Mouse (Mus musculus) gastrocnemius, postnatal 4 days (tissue): ENCODE results near the gene Hlf. TPM values are rescaled to one million over a fixed set of nuclear protein-coding genes. Genes with fewer than 3 reads are reported as not detected.
A peak's percentile ranks its signal among the peaks of the same experiment; 100 is the strongest.

Source experiments
- DNase-seq, 2 experiments: peaks; one replicate each; pipeline ENCODE4 v3.0.0; 2021 to 2022; ENCODE audit warnings: low spot score in 2 of 2, mixed read lengths in 2 of 2
- total RNA-seq, 2 experiments: library from RNA; stranded (reverse); gene quantifications; 2 replicates each; pipeline ENCODE4 v1.2.3; 2021

Gene Hlf
- total RNA-seq, 2 experiments from 2014 or later, result 4.7 to 7.2 TPM

DNA sequence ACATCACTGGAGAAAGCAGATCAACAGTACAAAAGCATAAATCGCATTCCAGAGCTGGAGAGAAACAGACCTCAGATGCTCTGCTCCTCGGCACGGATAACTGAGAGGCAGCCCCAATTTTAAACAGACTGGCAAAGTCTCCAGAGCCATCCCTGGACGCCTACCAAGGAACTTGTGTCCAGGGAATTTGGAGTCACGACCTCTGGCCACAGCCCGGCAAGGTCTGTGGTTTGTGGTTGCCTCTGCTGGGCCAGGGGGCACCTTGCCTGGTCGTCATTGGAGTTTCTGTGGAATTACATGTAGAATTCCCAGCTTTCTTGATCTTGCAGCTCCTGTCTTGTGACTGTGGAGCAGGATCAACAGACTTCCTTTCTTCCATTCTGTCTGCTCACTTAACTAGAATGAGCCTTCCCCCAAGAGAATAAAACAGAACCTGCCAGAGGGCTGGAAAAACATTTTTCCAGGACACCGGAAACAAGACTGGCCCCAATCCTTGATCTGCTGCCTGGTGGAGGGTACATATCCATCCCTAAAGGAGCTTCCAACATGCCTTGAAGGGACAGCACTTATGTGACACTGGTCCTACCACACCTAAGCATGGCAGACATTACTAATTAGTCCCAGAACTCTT is 19.1 kb downstream of the Hlf start:
- no peak for DNase-seq

DNA sequence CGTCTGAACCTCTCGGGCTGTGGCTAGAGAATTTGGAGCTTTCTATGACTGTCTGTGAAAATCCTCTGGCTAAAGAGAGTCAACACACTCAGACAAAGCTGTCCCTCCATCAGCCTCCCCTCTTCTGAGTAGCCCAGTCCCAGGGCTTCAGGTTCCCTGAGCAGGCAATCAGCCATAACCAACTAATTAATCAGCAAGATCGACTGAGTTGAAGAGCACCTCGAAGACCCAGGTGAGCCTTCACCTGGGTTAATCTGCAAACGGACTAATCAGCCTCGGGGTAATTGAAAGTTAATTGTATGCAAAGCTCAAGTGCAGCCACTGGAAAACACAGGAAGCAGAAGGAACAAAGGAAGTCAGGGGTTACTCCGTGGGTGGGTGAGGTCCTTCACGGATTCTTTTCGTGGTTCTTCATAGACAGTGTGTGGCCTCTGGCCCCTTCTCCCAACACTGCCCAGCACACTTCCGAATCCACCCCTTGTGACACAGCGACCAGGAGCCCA is 19.9 kb downstream of the Hlf start:
- DNase-seq, result no peak

DNA sequence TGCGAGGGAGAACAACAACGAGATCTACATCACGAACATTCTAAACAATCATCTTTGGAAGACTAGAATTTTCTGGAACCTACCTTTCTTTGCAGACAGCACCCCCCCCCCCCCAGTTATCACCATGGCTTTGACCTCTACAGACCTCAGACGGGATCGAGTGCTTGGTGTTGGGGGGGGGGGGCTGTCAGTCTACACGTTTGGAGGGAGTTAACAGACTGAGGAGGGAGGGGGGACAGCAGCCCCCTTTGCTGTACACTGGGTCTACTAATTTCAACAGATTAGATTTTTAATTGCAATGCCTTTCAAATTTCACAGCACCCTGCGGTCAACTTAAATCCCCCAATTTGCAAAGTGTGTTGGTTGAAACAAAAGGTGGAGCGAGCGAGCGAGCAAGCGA is 20.3 kb downstream of the Hlf start:
- DNase-seq, result no peak

DNA sequence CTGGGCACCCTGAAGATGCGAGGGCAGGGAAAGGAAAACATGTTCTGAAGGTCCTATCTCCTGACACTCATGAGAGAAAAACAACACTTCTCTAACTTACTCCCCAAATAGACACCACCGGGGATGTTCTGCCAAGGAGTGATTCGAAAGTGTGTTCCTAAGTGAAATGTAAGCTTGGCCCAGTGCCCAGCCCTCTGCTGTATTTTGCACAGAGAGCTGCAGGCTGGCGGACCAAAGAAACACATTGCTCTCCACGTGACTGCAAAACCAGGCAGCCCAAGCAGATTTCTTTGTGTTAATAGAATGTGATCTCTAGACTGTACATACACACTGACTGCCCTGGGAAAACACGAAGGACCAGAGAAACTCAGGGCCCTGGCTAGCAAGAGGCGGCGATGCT is 21.1 kb downstream of the Hlf start:
- peak; percentile 70 to 90 for DNase-seq

DNA sequence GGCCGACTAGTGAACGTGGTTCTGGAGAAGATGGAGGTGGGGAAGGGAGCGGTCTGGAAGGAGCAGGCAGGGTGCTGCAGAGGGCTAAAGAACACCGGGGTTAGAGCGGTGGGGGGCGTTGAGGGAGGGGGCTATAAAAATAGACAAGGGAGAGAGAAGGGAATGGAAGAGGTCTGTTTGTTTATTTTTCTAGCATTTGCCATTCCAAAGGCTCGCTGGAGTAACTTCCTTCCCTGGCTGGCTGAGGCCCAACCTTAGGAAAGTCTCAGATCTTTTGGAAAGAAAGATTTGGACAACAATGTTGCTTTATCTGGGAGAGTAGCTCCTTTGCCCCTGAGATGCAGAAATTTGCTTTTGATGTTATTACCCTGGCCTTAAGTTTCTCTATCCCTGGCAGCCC is 21.6 kb downstream of the Hlf start:
- DNase-seq, result no peak

DNA sequence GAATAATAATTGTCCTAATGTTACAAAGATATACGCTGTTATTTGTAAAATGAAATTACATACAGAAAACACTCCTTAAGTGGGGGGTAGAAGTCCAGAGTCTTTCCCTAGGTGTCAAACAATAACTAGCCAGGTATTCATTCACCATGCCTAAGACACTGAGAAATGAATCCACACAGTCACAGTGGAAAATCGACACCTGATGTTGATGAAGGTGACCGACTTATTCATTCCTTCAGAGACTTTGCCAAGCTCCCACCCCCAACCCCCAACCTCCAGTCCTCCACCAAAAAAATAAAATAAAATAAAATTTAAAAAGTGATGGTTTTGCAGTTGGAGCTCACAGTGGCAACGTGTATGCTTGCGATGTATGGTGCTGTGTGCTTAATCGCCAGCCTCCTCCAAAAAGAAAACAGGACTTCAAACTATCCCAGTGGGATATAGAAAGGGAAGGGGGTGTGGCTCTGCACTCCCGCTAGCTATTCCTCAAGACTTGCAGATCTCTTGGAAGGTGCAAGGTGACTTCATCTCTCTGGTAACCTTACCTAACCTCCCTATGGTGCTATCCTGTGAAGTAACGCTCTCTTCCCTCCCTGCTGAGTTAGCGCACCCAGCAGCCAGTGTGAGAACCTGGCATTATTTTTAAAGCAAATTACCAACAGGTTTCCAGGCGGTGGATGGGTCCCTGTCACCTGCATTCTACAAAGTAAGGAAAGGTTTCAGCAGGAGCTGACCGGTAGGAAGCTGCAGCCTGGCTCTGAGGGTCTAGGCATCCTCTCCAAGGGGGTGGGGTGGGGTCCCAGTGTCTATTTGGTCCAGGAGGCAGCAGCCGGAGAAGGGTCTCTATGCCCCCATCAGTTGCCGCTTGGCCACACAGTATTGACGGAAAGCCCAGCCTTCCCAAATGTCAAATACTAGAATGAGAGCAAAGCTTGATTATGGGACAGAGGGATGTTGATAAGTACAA is 22.5 kb downstream of the Hlf start:
- DNase-seq, result no peak

DNA sequence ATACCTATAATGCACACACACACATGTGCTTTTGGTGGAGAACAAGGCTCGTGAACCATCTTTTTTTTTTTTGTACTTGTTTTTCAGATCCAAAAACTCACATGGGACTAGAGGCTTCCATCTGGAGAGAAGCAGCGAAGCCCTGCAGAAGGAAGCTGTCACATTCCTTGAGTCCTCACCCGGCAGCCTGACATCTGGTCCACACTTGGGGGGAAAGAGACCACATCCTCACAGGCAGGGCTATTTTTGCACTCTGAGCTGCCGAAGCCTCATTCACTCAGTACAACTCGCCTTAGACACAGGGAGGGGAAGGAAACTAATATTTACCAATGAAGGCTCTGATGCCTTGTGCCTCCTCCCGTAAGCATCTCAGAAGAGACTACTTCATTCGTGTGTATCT is 25.8 kb downstream of the Hlf start:
- DNase-seq, result no peak

DNA sequence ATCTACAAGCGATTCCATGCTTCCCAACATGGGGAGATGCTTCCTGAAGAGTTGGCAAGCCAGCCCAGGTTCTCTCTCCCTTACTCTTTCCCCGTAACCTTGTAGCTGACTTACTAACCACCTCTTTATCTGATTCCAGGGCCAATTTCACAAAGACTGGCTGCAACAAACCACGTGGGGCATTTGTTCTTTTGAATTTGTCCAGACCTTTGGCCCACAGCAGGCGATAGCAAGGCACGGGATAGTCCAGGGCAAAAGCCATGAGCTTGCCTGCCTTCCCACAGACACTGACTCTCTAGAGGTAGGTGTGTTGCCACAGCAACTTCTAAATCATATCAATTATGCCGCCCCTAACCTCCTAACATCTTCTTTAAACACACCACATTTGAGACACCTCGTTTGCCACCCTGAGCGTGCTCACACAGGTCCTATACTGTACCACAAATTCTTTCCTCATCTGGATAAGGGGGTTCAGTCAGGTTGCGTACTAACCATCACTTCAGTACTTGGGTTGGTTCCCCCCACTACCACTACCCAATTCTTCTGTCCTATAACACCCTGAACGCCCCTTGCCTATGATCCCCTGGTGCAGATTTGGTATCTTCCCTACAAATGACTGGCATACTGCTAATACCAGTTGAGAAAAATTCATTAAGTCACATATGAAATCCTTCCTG is 26.7 kb downstream of the Hlf start:
- DNase-seq, result no peak

DNA sequence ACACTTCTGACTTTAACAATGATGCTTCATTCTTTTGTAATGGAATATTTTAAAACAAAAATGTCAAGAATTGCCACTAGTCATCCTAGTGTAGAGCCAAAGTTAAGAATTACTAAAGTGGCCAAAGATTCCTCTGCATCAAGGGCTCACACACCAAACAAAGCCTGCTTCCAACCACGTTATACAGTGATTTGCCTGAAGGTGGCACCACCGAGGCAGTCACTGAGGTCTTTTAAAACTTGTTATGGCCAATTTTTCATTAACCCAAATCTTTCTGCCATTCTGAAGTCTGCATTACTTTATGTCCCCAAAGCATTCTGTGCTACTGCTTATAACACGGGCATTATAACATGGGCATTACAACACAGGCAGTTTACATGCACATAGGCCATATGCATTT is 27.3 kb downstream of the Hlf start:
- DNase-seq, result peak in 1 of 2 experiments; percentile 55

DNA sequence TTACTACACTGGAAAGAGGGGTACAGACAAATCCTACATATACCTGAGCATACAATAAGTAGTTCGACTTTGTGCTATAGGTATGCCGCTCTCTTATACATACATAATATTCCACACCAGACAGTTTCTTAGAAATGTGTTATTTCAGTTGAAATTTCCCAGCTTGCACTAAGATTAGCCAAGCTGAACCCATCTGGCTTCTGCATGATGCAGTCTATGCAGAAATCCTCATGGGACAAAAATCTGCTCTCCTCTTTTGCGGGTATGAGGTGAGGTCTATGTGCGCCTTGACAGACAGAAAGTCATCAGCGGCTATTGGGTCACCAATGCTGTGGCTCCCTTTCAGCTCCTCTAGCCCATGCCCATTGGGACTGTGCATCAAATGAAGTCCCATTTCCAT is 30.2 kb downstream of the Hlf start:
- DNase-seq, result no peak

DNA sequence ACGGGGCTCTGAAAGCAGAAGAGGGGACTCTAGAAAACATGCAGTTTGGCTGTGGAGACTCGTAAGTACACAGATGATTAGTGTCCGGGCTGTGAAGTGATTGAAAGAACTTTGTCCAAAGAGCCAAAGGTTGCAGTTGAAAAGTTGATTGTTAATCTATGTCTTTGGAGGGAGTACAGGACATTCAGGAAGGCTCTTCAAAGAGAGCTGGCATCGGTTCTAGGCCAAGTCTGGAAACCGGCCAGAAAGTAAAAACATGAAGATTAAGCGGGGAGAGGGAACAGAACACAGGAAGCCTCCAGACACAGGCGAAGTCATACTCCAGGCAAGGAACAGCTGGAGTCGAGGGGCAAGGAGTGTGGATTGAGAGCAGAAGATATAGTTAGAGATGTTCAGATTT is 32.6 kb downstream of the Hlf start:
- DNase-seq, result no peak

DNA sequence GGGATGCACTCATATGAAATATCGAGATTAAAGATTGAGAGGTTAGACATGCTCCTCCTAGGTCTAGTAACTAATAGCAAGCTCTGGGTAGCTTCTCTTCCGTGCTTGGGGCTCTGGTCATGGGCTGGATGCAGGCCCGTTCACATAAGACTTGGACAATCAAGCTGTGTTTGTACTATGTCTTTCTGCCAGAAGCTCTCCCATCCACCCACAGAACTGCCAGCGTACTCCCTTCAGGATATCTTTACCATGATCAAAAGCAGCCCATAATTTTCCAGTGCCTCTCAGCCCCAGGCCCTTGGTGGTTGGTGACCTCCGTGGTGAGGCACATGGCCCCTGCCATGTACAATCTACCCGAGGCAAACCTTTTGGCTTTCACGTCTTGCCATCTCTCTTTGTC is 33.3 kb downstream of the Hlf start:
- no peak for DNase-seq

DNA sequence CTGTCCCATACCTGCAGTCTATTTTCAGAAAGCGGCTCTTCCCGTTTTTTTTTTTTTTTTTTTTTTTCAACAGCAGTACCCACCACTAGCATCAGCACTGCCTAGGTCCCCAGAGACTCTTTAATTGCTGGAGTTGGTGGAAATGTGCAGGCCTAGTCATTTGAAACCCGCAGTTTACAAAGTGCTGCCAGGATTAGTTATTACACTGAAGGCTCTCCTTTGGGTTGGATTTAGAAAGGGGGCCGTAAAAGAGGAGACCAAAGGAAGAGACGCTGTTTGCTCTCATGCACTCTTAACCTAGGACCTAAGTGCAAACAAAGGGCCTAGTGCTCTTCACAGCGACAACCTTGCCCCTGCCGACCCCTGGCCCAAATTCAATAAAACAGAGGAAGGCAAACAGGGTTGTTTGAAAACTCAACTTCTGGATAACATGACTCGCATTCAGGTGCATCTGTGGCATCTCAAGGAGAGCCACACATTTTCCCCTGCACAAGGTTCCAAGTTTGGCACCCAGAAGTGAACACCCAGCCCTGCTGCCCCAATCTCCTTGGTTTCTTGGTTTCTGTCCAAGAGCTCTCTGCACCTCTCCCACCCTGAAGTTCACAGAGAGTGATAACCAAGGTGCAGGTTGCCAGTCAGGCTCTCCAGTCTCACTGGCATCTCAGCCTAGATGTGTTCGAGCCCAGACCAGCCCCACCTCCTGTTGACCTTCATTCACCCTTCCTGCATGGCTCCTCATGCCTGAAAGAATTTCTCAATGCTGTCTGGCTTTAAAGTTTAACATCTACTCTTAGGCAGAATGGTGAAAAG is 34.0 kb downstream of the Hlf start:
- no peak for DNase-seq

DNA sequence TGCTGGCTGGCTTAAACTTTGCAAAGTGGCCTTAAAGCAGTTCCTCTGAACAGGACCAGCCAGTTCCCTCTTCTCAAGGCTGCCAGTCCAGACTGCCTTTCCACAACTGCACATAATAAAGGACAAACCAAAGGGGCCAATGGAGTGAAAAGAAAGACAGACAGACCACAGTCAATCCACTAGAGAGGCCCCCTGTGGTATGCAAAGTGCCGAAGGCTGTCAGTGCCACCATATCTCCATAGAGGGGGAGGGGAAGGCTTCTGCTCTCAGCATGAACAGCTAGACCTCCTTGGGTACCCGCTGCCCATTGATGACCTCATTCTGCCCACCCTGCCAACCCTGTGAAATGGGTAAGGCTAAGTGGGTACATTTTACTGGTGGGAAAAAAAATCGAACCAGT is 34.7 kb downstream of the Hlf start:
- no peak for DNase-seq

DNA sequence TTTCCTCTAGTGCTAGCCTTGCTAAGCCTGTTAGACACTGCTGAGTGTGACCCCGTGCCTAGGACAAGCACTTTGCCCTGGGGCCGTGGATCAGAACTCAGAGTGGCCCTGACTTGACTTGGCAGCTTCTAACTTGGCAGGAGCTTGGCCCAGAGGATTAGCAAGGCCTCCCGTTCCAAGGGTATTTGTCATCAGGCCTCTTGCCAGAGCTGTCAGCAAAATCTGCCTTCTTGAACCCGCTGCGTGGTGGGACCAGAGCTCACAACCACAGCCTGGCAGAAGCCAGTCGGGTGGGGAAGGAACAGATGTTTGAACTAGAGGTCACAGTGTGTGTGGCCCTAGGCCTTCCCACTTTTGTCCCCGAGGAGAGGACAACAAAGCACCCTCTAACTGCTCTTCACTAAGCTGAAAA is 35.4 kb downstream of the Hlf start:
- peak in 1 of 2 experiments; percentile 70 for DNase-seq

DNA sequence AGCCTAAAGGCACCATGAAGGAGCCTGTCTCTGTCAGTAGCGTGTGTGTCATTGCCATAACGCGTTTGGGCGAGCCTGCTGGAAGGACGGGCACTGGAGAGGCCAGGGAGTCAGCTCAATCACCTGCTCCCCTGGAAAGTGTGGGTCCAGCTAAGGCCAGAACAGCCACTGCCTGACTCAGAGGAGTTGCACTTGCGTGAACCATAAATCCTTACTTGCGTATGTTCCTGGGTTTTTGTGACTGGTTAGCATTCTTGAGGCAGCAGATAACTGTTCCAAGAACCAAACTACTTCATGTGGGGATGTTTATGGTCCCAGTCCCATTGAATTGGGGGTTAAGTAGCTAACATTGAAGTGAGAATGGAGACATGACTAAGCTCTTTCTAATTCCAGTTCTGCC is 38.0 kb downstream of the Hlf start:
- DNase-seq, result no peak

DNA sequence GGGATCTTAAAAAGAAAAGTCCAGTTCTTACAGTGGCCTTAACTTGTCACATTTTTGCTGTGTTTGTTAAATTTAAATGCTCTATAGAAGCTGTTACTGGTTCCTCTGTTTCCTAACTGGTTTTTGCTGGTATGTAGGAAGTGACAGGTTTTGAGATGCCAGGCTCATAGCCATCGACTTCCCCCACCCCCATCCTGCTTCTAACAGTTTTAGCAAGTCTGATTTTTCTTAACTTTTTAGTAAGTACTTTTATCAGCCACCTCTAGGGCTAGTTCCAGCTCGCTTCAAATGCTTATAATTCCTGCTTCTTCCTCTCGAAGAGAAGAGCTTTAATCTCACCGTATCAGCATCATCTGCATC is 40.6 kb downstream of the Hlf start:
- DNase-seq, result no peak

DNA sequence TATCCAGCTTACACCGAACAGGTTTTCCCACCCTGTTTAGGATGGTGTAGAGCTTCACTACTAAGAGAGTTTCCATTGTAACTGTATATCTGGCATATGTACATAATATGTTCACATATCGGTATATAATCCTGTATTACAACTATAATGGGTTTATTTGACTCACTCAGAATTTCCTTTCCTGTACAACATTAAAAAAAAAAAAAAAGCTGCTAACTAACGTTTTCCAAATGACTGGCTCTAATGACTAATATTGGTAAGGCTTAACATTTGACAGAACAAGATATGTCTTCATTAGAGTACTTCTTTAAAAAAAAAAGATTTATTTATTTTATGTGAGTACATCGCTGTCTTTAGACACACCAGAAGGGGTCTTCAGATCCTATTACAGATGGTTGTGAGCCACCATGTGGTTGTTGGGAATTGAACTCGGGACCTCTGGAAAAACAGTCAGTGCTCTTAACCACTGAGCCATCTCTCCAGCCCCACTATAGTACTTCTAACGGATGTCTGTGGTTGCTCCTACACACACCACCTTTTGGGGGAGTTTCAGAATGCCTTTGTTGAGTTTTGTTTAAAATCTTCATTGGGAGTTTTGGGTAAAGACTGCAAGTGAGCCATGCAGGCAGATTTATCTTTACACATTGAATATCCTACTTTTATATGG is 41.1 kb downstream of the Hlf start:
- DNase-seq, result no peak

DNA sequence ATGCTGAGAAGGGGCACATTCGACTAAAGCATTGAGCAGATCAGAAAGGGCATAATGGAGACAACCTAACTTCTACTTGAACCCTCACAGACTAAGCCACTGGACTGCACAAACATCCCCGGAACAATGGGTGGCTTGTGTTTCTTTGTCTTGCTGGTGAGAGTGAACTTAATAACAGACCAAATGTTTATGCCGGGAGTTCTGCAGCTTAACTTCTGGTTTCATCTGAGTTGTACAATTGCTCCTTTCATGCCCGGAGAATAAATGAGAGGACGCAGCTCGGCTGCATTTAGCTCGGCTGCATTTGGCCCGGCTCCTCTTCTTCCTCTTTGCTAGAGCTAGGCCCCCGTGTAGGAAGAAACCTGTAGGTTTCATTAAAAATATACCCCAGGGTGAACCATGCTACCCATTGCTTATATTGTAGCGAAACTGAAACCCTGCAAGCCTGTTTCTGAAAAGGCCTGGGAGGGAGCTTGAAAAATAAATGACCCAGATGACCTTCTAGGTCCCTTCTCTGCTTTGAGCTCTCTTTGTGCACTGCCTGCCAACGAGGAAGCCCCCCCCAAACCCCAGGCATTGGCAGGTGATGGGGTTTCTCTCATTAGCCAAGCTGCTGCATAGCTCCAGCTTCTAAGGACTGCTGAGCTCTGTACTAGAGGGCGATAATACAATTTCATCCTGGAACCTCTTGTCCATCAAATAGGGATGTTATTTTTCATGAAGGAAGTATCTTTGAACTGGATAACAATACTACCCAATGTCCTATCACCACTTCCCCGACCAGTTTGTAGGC is 42.8 kb downstream of the Hlf start:
- DNase-seq, result no peak

DNA sequence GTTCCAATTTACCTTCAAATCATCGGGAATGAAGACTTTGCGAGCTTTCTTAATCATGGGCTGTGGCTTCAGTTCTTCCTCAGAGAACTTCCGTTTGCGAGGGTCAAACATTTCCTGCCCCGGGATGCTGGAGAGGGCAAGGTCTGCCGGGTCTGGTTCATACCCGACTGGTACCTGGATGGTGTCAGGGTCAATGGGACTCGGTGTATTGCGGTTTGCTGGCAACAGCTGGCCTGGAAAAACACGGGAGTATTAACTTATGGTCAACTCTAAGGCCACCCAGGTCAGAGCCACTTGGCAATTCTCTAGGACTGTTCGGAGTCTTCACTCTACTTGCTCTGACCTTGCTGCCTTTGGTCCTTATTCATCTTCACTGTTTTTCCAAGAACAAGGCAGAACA is 44.9 kb downstream of the Hlf start:
- DNase-seq, result no peak
